Mouse (Mus musculus): ENCODE measurements around the gene Tbr1. TPM values are rescaled to one million over a fixed set of nuclear protein-coding genes. Genes with fewer than 3 reads are reported as not detected.

Tbr1 gene
- 1.1 to 2.7 TPM (median 1.6 TPM) in 4 replicates for total RNA-seq (2023)

DNA sequence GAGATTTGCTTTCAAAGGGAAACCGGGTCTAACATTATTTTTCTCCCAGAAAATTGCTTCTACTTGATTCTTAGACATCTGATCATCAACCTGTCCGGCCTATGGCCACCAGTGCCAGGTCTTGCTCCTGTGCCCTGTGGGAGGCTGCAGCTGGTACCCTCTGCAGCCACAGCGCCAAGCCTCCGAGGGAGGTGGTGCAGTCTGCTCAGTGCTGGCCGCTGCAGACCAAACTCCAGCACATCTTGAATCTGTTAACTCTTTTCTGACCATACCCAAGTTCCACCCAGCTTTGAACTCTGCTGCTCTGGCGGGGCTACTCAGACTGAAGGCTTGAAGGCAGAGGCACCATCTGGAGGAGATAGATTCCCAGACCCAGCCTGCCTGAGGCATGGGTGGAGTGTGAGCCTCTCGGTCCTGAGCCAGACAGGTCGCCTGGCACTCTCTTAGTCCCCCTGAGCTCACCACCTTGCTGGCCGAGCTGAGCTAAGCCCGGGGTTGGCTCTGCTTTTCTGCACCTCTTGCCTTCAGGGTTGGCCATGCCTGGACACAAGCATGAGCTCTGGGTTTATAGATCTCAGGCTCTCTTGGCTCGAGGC is at the start of gene Tbr1:
Gene Tbr1 (plus strand): TSS at position 275 of the 596 bp plus-strand sequence.

Other genes with a start within 250 kb of the Tbr1 start
- gene Tank, start 224.3 kb upstream of the Tbr1 start, total RNA-seq (2023): 103 to 110 TPM (median 105 TPM) in 4 replicates
- 71.2 to 88.6 TPM (median 80.2 TPM) in 4 replicates for gene Psmd14, start 91.2 kb upstream of the Tbr1 start, total RNA-seq (2023)
- gene Slc4a10, start 243.5 kb downstream of the Tbr1 start, total RNA-seq (2023): not detected in 4 replicates